20 mouse cellular contexts compared by ENCODE assay signal in the genomic region with DNA sequence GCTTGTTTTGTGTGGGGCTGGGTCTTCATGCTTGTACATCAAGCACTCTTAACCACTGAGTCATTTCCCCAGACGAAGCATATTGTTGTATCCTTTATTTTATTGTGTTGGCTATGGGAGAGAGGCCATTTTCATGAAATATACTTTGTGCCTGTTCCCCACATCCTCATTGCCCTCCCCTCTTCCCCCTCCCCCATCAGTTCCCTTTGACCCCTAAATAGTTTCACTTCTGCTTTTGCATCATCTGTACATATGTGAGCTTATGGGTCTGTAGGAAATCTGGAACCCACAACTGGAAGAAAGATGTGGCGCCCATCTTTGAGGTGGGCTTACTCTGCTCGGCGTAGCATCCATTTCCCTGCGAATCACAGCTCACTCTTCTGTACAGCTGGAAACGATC. TPM values are rescaled to one million over a fixed set of nuclear protein-coding genes. Genes with fewer than 3 reads are reported as not detected.
A peak's percentile ranks its signal among the peaks of the same experiment; 100 is the strongest.
DNase-seq lines count a peak whose midpoint lies in the region; ATAC-seq and TF ChIP-seq lines count a peak whose summit lies in the region.
"Had no signal": no experiment of that assay in that cellular context is flagged by ENCODE, and none has a peak within 500 bp of the region (broad histone marks: within the 10 kb centered on the region; RNA-seq: fewer than 3 reads in every experiment).

No protein-coding gene starts in this region.

- H3K9ac ChIP-seq in limb, embryonic 11.5 days (ENCODE audit: low read length): no peak overlapping the region
- H3K9ac ChIP-seq in neural tube, embryonic 15.5 days (replicated peaks): no peak overlapping the region
- H3K9ac ChIP-seq: forebrain, postnatal 0 days; hindbrain, embryonic 14.5 days had no signal

- no peak overlapping the region for H3K4me2 ChIP-seq in limb, embryonic 11.5 days (ENCODE audit: low read depth, severe bottlenecking)
- no peak overlapping the region for H3K4me2 ChIP-seq in neural tube, embryonic 15.5 days
- H3K4me2 ChIP-seq: hindbrain, embryonic 14.5 days had no signal

- no peak for TF ChIP-seq POLR2A in bone marrow, adult 2 months (IDR thresholded peaks at IDR 0.05; ENCODE audit: borderline replicate concordance, control insufficient read depth, low read depth, low read length)

- no peak for ATAC-seq in limb, embryonic 11.5 days (ENCODE audit: insufficient number of reproducible peaks, low FRiP score, low TSS enrichment, low read depth)
- ATAC-seq in neural tube, embryonic 15.5 days (ENCODE audit: low FRiP score): no peak
- ATAC-seq: forebrain, postnatal 0 days had no signal

- peak overlapping the region; percentile 21; the same call in 1 of the 2 replicates for H3K27ac ChIP-seq in bone marrow, adult 2 months (ENCODE audit: control insufficient read depth, insufficient read depth, low read depth, low read length, poor library complexity)
- H3K27ac ChIP-seq in limb, embryonic 11.5 days (replicated peaks; ENCODE audit: low read depth, low read length): peak overlapping the region; percentile 23; the same call in 1 of the 2 replicates
- H3K27ac ChIP-seq in neural tube, embryonic 15.5 days (replicated peaks): 0 out of 2 replicates have a peak overlapping the region, but pooled peaks have one; percentile 30
- no peak overlapping the region for H3K27ac ChIP-seq in embryonic facial prominence, embryonic 10.5 days (replicated peaks)
- H3K27ac ChIP-seq: heart, embryonic 10.5 days; hindbrain, embryonic 14.5 days; kidney, postnatal 0 days; stomach, postnatal 0 days had no signal

- H3K27me3 ChIP-seq in limb, embryonic 11.5 days (ENCODE audit: control insufficient read depth, insufficient read depth, low read length): no peaks in the 10 kb centered on the region
- no peaks in the 10 kb centered on the region for H3K27me3 ChIP-seq in neural tube, embryonic 15.5 days (replicated peaks)
- H3K27me3 ChIP-seq in embryonic facial prominence, embryonic 10.5 days (replicated peaks; ENCODE audit: low read depth, poor library complexity, severe bottlenecking): no peaks in the 10 kb centered on the region

- no peak for TF ChIP-seq CTCF in bone marrow, adult 2 months (IDR thresholded peaks at IDR 0.05; ENCODE audit: control insufficient read depth, insufficient read depth, low read length)

- H3K9me3 ChIP-seq in limb, embryonic 11.5 days (ENCODE audit: control insufficient read depth, low read length): no peaks in the 10 kb centered on the region
- no peaks in the 10 kb centered on the region; the same call in 1 of the 2 replicates for H3K9me3 ChIP-seq in neural tube, embryonic 15.5 days (replicated peaks)
- no peaks in the 10 kb centered on the region for H3K9me3 ChIP-seq in embryonic facial prominence, embryonic 10.5 days
- H3K9me3 ChIP-seq: heart, embryonic 10.5 days had no signal

- H3K4me3 ChIP-seq in bone marrow, adult 2 months (replicated peaks; ENCODE audit: control insufficient read depth, low read depth, low read length): no peak overlapping the region
- H3K4me3 ChIP-seq in limb, embryonic 11.5 days (ENCODE audit: low read depth, low read length): no peak overlapping the region
- no peak overlapping the region for H3K4me3 ChIP-seq in neural tube, embryonic 15.5 days (replicated peaks)
- H3K4me3 ChIP-seq in embryonic facial prominence, embryonic 10.5 days: no peak overlapping the region
- H3K4me3 ChIP-seq: heart, embryonic 10.5 days had no signal

- H3K36me3 ChIP-seq in limb, embryonic 11.5 days (ENCODE audit: control insufficient read depth, insufficient read depth, low read length): no peaks in the 10 kb centered on the region
- no peaks in the 10 kb centered on the region for H3K36me3 ChIP-seq in neural tube, embryonic 15.5 days
- H3K36me3 ChIP-seq in embryonic facial prominence, embryonic 10.5 days (replicated peaks): no peaks in the 10 kb centered on the region
- H3K36me3 ChIP-seq: heart, embryonic 10.5 days had no signal

- WGBS in bone marrow, adult 2 months: 48% methylated on average over 6 of the region's 6 CpGs
- WGBS in limb, embryonic 11.5 days: 92% methylated on average over 6 of the region's 6 CpGs
- 92% methylated on average over 6 of the region's 6 CpGs for WGBS in neural tube, embryonic 15.5 days
- 92% methylated on average over 6 of the region's 6 CpGs for WGBS in embryonic facial prominence, embryonic 10.5 days

- H3K4me1 ChIP-seq in bone marrow, adult 2 months (ENCODE audit: control insufficient read depth, insufficient read depth, low read length): peaks cover 10% of the 10 kb centered on the region
- H3K4me1 ChIP-seq in limb, embryonic 11.5 days (ENCODE audit: control insufficient read depth, insufficient read depth, low read length): peaks cover 10% of the 10 kb centered on the region; the same call in 1 of the 2 replicates
- H3K4me1 ChIP-seq in neural tube, embryonic 15.5 days: peaks cover 28% of the 10 kb centered on the region
- 0 out of 2 replicates have a peak, but pooled peaks cover 14% of the 10 kb centered on the region for H3K4me1 ChIP-seq in embryonic facial prominence, embryonic 10.5 days

- peak; percentile 26 for DNase-seq in lung, postnatal 25 days (ENCODE audit: low spot score)
- DNase-seq in lung, adult 18-20 months: no peak
- no peak for DNase-seq in limb, embryonic 11.5 days (ENCODE audit: low spot score)
- DNase-seq in embryonic facial prominence, embryonic 10.5 days (ENCODE audit: low spot score): no peak
- DNase-seq in cerebellum, postnatal 10 days: no peak
- DNase-seq in thymus, postnatal 36 days: no peak
- DNase-seq: adrenal gland, adult 2 months; cerebellum, adult 18-20 months; forebrain, postnatal 0 days; gastrocnemius, postnatal 14 days; heart, postnatal 14 days; midbrain, embryonic 14.5 days; right cerebral cortex, postnatal 4 days; thymus, postnatal 25 days had no signal

RNA-seq across cellular contexts. Expression of a gene that starts 13.8 kb away (rescaled TPM):
- polyA plus RNA-seq in bone marrow, adult 2 months (2011; ENCODE audit: insufficient read depth, insufficient read length, low replicate concordance, missing spikeins): 10.3 and 18.2 TPM in 2 replicates
- 0.71 and 0.97 TPM in 2 replicates for polyA plus RNA-seq in limb, embryonic 11.5 days (2014; fragmentation: Nextera tagmentation; extraction: Ambion mirVana)
- 0.26 and 0.84 TPM in 2 replicates for polyA plus RNA-seq in neural tube, embryonic 15.5 days (2015; fragmentation: Nextera tagmentation; extraction: Ambion mirVana)
- polyA plus RNA-seq in embryonic facial prominence, embryonic 10.5 days (2016; fragmentation: Nextera tagmentation; extraction: Ambion mirVana): 0.04 and 0.09 TPM in 2 replicates
- polyA plus RNA-seq: forebrain, postnatal 0 days had no signal
